Mouse (Mus musculus) liver, embryonic 12.5 days (tissue): Measurements from ENCODE around the gene Fgfr4. TPM values are rescaled to one million over a fixed set of nuclear protein-coding genes. Genes with fewer than 3 reads are reported as not detected.
"Not testable (repeated sequence)": the region's sequence is repeated elsewhere in the genome, so short reads cannot be mapped to it uniquely, and the experiment has no call there.

Source experiments
- ATAC-seq: fragments of 200-750 bp; cut with Nextera tagmentation; 2 replicates; pipeline ENCODE4 v1.8.0; 2017; ENCODE audit warnings: moderate number of reproducible peaks, mild to moderate bottlenecking, moderate library complexity
- H3K27ac ChIP-seq: fragments of 300-500 bp; sonication (generic); 2 replicates; pipeline ENCODE4 v1.5.1; 2016; ENCODE audit warnings: mild to moderate bottlenecking
- H3K27me3 ChIP-seq: fragments of 300-500 bp; sonication (generic); replicated peaks from 2 replicates; pipeline ENCODE4 v1.6.1; 2016; ENCODE audit warnings: mild to moderate bottlenecking, moderate library complexity
- H3K36me3 ChIP-seq: fragments of 300-500 bp; sonication (generic); 2 replicates; pipeline ENCODE4 v1.6.1; 2016; ENCODE audit warnings: mild to moderate bottlenecking, moderate library complexity
- H3K4me1 ChIP-seq: fragments of 300-500 bp; sonication (generic); 2 replicates; pipeline ENCODE4 v1.6.1; 2016
- H3K4me2 ChIP-seq: fragments of 300-500 bp; sonication (generic); 2 replicates; pipeline ENCODE4 v1.6.1; 2016; ENCODE audit warnings: mild to moderate bottlenecking, moderate library complexity
- H3K4me3 ChIP-seq: fragments of 300-500 bp; sonication (generic); 2 replicates; pipeline ENCODE4 v1.5.1; 2016; ENCODE audit warnings: mild to moderate bottlenecking, moderate library complexity
- H3K9ac ChIP-seq: fragments of 300-500 bp; sonication (generic); 2 replicates; pipeline ENCODE4 v1.6.1; 2016; ENCODE audit warnings: mild to moderate bottlenecking, moderate library complexity
- H3K9me3 ChIP-seq: fragments of 300-500 bp; sonication (generic); replicated peaks from 2 replicates; pipeline ENCODE4 v1.6.1; 2016; ENCODE audit warnings: mild to moderate bottlenecking, moderate library complexity
- WGBS: fragments of 180-500 bp; shearing (Covaris S2); methylation state at CpG from one replicate; pipeline ENCODE4 v1.1.7; 2016; ENCODE audit not compliant: insufficient replicate concordance; 5-methylcytosine and 5-hydroxymethylcytosine counted together
- polyA plus RNA-seq: library from polyadenylated mRNA; unstranded; fragments of >200 nt; fragmentation: Nextera tagmentation; extraction: Ambion mirVana; gene quantifications from 2 replicates; pipeline ENCODE4 v1.2.1, GENCODE M21; 2016

Gene Fgfr4
- polyA plus RNA-seq, 1 experiment from 2014 or later = 5.7 TPM

DNA sequence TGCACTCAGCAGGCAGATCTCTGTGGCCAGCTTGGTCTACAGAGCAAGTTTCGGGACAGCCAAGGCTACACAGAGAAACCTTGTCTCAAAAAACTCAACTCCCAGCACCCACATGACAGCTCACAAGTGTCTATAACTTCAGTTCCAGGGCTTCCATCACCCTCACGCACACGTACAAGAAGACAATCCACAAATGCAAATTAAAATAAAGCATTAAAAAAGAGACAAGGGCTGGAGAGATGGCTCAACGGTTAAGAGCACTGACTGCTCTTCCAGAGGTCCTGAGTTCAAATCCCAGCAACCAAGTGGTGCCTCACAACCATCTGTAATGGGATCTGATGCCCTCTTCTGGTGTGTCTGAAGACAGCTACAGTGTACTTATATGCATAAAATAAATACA is 50.3 kb downstream of the Fgfr4 start:
- not testable (repeated sequence) for H3K9ac ChIP-seq, H3K9me3 ChIP-seq, H3K4me1 ChIP-seq, H3K27ac ChIP-seq, H3K4me3 ChIP-seq, H3K4me2 ChIP-seq, ATAC-seq, H3K36me3 ChIP-seq, H3K27me3 ChIP-seq
- 84% methylated on average over 4 of the region's 4 CpGs for WGBS

DNA sequence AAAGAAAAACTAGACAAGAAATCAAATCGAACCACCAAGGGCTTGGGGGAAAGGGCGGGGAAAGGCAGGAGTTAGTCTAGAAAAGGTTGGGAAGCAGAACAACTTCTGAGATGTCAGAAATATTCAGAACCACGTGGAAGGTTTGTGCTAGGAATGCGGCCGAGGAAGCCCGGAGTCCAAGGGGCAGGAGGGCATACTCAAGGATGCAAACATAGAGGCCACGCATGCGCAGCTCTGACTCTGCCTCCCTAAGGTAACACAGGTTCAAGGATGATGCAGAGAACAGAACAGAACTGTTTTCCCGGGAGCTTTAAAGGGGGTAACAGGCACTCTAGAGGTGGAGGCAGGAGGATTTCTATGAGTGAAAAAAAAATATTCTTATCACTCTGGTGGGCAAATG is 51.3 kb downstream of the Fgfr4 start:
- no peak overlapping the region for H3K4me2 ChIP-seq
- no peak overlapping the region for H3K9ac ChIP-seq
- no peak overlapping the region for H3K4me3 ChIP-seq
- no peaks in the 10 kb centered on the region for H3K27me3 ChIP-seq
- no peaks in the 10 kb centered on the region for H3K9me3 ChIP-seq
- no peak for ATAC-seq
- no peak overlapping the region for H3K27ac ChIP-seq
- 75% methylated on average over 9 of the region's 9 CpGs for WGBS
- peaks cover 11% of the 10 kb centered on the region for H3K4me1 ChIP-seq
- H3K36me3 ChIP-seq = no peaks in the 10 kb centered on the region

DNA sequence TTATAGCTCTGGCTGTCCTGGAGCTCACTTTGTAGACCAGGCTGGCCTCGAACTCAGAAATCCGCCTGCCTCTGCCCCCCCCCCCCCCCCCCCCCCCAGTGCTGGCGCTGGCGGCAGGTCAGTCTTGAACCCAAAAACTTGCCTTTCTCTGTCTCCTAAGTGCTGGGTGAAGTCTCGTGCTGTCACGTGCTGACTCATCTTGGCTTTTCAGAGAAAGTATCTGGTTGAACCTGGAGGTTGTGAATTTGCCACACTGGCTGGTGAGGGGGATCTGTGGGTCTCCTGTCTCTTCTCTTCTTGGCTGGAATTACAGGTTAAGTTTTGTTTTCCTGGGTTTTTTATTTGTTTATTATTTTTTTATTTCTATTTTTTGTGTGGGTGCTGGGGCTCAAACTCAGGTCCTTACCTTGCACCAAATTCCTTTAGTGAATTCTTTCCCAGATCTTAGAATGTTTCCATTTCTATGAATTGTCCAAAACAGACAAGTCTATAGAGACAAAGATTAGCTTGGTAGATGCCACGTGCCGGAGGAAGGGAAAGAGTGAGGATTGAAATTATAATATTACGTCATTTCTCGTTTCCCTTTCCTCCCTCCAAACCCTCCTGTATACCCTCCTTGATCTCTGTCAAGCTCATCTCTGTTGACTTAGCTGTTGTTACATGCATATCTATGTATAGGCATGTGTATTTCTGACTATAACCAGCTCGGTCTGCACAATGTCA is 52.4 kb downstream of the Fgfr4 start:
- no peak overlapping the region for H3K4me3 ChIP-seq
- ATAC-seq = no peak
- 65% methylated on average over 9 of the region's 11 CpGs for WGBS

DNA sequence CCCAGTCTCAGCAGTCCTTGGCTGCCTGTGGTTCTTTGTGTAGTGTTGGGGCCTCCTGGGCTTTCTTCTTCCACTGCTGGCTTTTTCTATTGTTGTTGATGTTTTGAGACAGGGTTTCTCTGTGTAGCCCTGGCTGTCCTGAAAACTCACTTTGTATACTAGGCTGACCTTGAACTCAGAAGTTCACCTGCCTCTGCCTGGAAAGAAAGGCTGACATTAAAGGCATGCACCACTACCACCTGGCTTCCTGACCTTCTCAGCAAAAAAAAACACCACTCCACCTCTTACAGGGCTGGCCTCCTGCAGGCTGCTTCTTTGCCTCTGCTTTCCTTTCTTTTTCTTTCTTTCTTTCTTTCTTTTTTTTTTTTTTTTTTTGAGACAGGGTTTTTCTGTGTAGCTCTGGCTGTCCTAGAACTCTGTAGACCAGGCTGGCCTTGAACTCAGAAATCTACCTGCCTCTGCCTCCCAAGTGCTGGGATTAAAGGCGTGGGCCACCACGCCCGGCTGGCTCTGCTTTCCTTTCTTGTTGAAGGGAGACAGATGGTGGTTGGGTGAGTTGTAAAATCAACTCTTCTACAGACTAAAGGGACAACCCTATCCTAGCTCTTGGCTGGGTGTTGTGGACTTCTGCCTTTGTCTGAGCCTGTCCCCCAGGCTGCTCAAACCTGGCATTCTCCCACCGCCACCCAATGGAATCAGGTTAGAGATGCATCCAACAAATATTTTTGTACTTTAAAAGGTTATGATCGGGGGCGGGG is 53.2 kb downstream of the Fgfr4 start:
- Histone ChIP-seq H3K27ac (no peak overlapping the region), H3K9me3 (no peaks in the 10 kb centered on the region), H3K4me3 (no peak overlapping the region), H3K4me1 (peaks cover 29% of the 10 kb centered on the region), H3K9ac (no peak overlapping the region), H3K4me2 (no peak overlapping the region), H3K36me3 (no peaks in the 10 kb centered on the region), H3K27me3 (no peaks in the 10 kb centered on the region)
- 86% methylated on average over 6 of the region's 6 CpGs for WGBS
- ATAC-seq = no peak

More for the DNA sequence above, 52.4 kb downstream of the Fgfr4 start:
- Histone ChIP-seq H3K9me3 (no peaks in the 10 kb centered on the region), H3K4me1 (peaks cover 22% of the 10 kb centered on the region), H3K9ac (no peak overlapping the region), H3K27me3 (no peaks in the 10 kb centered on the region), H3K27ac (no peak overlapping the region), H3K36me3 (no peaks in the 10 kb centered on the region), H3K4me2 (no peak overlapping the region)

DNA sequence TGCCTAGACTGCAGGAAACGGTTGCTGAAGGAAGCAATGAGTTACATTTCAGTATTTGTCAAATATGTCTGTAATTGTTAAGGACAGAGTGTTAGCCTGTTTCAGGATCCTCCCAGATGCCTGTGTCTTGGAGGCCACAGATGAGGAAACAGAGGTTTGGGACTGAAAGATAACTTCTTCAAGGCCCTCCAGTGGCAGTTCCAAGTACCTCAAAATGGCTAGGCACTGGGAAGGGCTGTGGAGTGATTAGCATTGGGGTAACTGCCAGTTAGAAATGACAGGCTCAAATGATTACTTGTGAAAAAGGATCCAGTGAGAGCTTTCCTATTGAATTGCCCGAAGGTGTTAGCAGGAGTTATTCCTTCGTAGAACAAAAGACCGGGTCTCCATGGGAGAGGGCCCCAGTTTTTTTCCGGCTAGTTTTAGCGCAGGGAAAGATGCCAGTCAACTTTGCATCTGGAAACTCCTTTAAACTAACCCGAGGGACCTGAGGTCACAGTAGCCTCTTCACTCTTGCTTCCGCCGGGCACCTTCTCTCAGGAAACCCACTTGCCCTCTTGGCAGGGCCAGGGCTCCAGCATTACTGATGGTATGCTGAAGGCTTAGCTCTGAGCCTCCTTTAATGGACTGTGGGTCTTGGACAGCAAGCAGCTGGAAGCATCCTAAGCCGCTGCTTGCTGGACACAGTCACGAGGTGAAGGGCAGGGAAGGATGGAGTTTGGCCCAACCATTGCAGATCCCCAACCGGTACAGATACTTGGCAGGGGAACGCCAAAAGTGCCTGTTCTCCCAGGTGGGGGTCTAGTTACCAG is 56.6 kb downstream of the Fgfr4 start:
- Histone ChIP-seq H3K4me3 (no peak overlapping the region), H3K4me1 (peaks cover 39% of the 10 kb centered on the region), H3K9ac (no peak overlapping the region), H3K36me3 (peaks cover 9% of the 10 kb centered on the region), H3K4me2 (peak overlapping the region; percentile 97; the same call in 1 of the 2 replicates), H3K9me3 (no peaks in the 10 kb centered on the region), H3K27ac (peak overlapping the region; percentile 49), H3K27me3 (no peaks in the 10 kb centered on the region)
- no peak for ATAC-seq
- 71% methylated on average over 13 of the region's 13 CpGs for WGBS

DNA sequence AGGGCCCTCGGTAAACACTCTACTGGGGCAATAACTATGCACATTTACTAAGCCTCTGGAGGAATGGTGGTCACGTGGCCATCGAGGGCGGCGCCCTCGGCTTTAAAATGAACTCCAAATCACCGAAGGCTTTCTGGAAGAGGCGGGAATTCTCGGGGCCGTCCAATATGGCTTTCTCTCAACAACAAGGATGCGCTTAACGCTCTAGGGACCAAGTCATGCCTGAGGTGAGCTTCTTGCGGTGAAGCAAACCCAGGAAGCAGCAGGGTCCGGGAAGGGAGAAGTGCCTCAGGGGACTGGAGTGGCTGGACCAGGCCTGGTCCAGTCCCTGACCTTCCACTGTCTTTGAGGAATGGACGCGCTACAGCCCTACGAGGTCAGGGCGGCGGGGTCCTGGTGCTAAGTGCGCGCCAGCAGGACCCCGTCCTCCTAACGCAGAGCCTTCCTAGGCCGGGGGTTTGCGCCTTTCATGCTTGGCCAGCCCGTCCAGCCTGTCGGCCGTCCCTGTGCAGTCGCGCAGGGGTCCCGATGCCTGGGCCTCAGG is 57.3 kb downstream of the Fgfr4 start, which contains the start of gene Nsd1:
Nsd1 (plus strand) TSS at position 134 of the 544 bp plus-strand sequence.
- Histone ChIP-seq H3K9ac (peak within 1 kb of the TSS; percentile 96), H3K36me3 (peaks cover 16% of the 10 kb centered on the region), H3K4me3 (peak within 1 kb of the TSS; percentile 84), H3K9me3 (no peaks in the 10 kb centered on the region), H3K27ac (peak within 1 kb of the TSS; percentile 93), H3K4me1 (peaks cover 46% of the 10 kb centered on the region), H3K27me3 (no peaks in the 10 kb centered on the region), H3K4me2 (peak within 1 kb of the TSS; percentile 97)
- 46% methylated on average over 31 of the region's 31 CpGs for WGBS
- no peak for ATAC-seq

DNA sequence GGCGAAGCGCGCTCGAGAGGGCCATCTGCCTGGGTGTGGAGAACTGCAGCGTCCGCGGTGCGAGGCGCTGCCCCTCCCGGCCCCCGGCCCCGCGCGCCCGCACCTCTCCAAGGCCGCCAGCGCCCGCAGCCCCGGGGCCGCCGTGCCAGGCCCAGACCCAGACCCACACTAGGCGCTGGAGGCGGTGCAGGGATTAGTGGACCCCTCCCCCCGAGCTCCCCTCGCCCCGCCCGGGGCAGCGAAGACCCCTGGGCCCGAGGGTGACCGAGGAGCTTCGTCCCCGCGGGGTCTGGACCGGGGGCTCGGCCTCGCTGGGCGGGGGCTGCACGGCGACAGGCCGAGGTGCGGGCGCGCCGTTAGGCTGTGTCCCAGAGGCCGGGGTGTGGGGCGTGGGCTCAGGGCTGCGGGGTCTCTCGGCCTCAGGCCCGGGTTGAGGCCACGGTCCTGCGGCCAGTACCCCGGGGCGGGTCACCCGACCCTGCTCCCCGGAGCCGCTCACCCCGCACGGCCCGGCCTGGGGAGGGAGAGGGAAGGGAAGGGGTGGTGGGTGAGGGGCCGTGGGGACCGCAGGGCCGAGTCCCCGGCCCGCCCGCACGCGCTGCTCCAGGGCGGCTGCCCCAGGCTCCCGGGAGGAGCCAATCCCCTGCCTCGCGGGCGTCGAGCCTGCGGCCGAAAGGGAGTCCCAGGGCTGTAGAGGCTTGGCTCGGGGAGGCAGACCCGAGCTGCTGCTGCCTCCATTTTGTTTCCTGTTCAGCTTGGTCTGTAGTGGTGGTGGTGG is 57.9 kb downstream of the Fgfr4 start:
- peak overlapping the region; percentile 96 for H3K9ac ChIP-seq
- H3K4me1 ChIP-seq = peaks cover 51% of the 10 kb centered on the region
- peak; percentile 42 for ATAC-seq
- peak overlapping the region; percentile 84 for H3K4me3 ChIP-seq
- 3% methylated on average over 77 of the region's 77 CpGs for WGBS
- no peaks in the 10 kb centered on the region for H3K9me3 ChIP-seq
- H3K27me3 ChIP-seq = no peaks in the 10 kb centered on the region
- peaks cover 19% of the 10 kb centered on the region for H3K36me3 ChIP-seq
- H3K4me2 ChIP-seq = peak overlapping the region; percentile 97
- peak overlapping the region; percentile 93 for H3K27ac ChIP-seq

DNA sequence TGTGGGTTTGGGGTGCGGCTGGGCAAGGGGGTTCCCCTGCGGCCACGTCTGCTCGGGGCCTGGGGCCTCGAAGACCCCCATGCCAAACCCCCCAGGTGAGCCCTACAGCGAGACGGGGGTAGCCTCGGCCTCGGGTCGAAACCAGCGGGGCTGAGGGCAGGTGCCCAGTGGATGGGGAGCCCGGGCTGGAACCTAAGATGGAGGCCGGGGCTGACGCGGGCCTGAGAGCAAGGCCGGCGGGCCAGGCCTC is 58.5 kb downstream of the Fgfr4 start:
- ATAC-seq = peak; percentile 65
- peaks cover 25% of the 10 kb centered on the region for H3K36me3 ChIP-seq
- no peaks in the 10 kb centered on the region for H3K9me3 ChIP-seq
- peak overlapping the region; percentile 97 for H3K4me2 ChIP-seq
- H3K4me3 ChIP-seq = peak overlapping the region; percentile 84
- peak overlapping the region; percentile 96 for H3K9ac ChIP-seq
- peak overlapping the region; percentile 93 for H3K27ac ChIP-seq
- WGBS = under 1% methylated on average over 17 of the region's 17 CpGs
- H3K27me3 ChIP-seq = no peaks in the 10 kb centered on the region
- H3K4me1 ChIP-seq = peaks cover 56% of the 10 kb centered on the region

DNA sequence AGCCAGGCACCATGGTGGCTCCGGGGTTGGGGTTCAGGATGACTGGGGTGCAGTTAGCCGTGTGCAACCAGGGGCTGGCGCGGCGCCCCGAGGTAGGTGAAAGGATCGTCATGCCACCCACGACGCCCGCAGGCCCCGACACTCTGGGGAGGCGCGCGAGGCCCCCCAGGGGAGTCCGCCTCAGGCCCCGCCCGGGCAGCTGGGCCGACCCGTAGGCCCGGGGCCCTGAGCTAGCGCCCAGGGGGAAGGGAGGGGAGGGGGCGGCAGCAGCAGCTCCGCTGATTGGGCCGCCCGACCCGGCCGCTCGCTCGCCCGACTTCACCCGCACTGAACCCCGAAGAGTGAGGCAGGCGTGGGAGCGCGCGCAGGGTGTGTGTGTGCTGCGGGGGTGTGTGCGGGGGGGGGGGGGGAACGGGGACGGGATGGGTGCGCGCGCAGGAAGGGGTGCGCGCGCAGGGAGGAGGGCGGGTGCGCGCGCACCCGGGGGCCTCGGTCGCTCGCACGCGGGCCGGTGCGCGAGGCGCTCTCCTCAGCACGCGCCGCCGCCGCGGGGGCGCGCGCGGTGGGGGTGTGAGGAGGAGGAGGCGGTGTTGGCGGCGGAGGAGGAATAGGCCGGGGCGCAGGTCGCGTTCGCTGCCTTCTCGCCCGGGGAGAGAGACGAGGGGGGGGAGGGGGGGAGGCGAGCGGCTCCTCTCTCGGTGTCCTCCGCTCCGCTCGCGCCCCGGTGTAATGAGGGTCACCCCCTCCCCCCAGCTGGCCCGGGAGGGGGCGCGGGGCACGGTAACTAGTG is 59.0 kb downstream of the Fgfr4 start:
- Histone ChIP-seq H3K9ac (peak overlapping the region; percentile 96), H3K36me3 (peaks cover 30% of the 10 kb centered on the region), H3K4me2 (peak overlapping the region; percentile 97), H3K27ac (peak overlapping the region; percentile 93), H3K4me3 (peak overlapping the region; percentile 84), H3K4me1 (peaks cover 61% of the 10 kb centered on the region), H3K9me3 (no peaks in the 10 kb centered on the region), H3K27me3 (no peaks in the 10 kb centered on the region)
- peak; percentile 77 for ATAC-seq
- under 1% methylated on average over 48 of the region's 93 CpGs for WGBS

DNA sequence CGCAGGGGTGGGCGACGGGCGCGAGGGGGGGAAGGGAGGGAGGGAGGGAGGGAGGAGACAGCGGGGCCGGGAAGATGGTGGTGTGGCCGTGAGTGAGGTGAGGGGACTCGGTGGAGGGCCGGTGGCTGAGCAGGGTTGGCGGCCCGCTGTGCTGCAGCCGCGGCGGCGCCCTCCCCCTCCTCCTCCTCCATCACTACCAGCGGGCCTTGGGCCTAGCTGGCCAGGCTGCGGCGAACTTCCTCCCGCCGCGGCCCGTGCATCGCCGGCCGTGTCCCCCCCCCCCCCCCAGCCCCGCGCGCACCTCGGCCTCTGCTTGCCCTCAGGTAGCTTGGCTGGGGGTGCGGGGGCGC is 59.5 kb downstream of the Fgfr4 start:
- H3K4me1 ChIP-seq = peaks cover 66% of the 10 kb centered on the region

More for the DNA sequence above, 59.5 kb downstream of the Fgfr4 start:
- peak overlapping the region; percentile 96 for H3K9ac ChIP-seq
- H3K4me2 ChIP-seq = peak overlapping the region; percentile 97
- peak overlapping the region; percentile 93 for H3K27ac ChIP-seq
- peaks cover 35% of the 10 kb centered on the region for H3K36me3 ChIP-seq
- H3K4me3 ChIP-seq = peak overlapping the region; percentile 84
- H3K9me3 ChIP-seq = no peaks in the 10 kb centered on the region
- WGBS = 0% methylated on average over 5 of the region's 32 CpGs
- H3K27me3 ChIP-seq = no peaks in the 10 kb centered on the region
- peak; percentile 36 for ATAC-seq
